Mouse (Mus musculus): ENCODE data around the gene Pcsk6. TPM values are rescaled to one million over a fixed set of nuclear protein-coding genes. Genes with fewer than 3 reads are reported as not detected.

Gene Pcsk6
- polyA plus RNA-seq, 1 experiment, result 63.6 TPM

DNA sequence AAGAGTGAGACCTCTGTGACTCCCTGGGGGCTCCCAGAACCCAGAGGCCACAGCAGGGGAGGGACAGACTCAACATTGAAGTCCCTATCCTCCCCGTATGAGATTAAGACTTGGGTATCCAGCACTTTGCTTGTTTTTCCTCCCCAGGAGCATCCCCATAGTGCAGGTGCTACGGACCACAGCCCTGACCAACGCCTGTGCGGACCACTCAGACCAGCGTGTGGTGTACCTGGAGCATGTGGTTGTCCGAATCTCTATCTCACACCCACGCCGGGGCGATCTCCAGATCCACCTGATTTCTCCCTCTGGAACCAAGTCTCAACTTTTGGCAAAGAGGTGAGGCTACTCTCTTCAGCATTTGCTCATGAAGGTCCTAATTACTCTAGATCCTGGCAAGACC lies 118.5 kb downstream of the Pcsk6 start:
- H3K27ac ChIP-seq (replicated peaks; ENCODE audit: low read depth, low read length), result no peak overlapping the region
- no peak overlapping the region for H3K4me3 ChIP-seq (ENCODE audit: insufficient read depth, low read depth, low read length)
- H3K4me1 ChIP-seq (ENCODE audit: control insufficient read depth, insufficient read depth, insufficient read length, low read length), result peaks cover 8% of the 10 kb centered on the region

DNA sequence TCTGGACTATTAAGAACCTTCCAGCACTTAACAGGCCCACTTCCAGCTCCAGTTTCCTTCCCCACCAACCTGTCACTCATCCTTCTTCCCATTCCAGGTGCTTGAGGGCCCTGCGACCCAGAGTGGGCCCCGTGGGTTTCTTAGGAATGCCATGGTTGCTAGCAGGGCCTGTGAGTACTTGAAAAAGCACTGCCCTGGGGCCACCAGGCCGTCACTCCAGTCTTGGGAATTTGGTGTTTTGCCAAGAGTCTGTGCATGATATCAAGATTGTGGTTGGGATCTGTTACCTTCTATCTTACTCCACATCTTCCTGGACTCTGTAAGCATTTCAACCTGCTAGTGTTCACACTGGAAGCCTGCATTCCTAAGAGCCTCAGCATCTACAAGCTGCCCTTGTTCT lies 120.5 kb downstream of the Pcsk6 start:
- Histone ChIP-seq H3K4me3 (ENCODE audit: insufficient read depth, low read depth, low read length) (no peak overlapping the region), H3K27ac (replicated peaks; ENCODE audit: low read depth, low read length) (no peak overlapping the region), H3K4me1 (ENCODE audit: control insufficient read depth, insufficient read depth, insufficient read length, low read length) (peaks cover 8% of the 10 kb centered on the region)

- no peaks in the 10 kb centered on the region for H3K4me1 ChIP-seq (ENCODE audit: control insufficient read depth, insufficient read depth, insufficient read length, low read length)
- no peak overlapping the region for H3K4me3 ChIP-seq (ENCODE audit: insufficient read depth, low read depth, low read length)
Measured at GRCm38 (mm10) chr7:65988249-65988648, 126.7 kb downstream of the Pcsk6 start.

DNA sequence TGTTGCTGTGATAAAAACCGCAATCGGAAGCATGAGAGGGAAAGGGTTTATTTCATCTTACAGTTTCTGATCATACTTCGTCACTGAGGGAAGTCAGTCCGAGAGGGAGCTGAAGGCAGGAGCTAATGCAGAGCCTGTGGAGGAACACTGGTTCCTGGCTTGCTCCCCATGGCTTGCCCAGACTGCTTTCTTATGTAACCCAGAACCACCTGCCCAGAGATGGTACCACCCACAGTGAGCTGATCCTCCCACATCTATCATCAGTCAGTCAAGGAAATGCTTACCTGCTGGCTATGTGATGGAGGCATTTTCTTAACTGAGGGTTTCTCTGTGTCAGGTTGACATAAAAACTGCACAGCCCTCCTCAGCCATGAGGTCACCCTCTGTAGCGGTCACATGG lies 127.2 kb downstream of the Pcsk6 start:
- Histone ChIP-seq H3K4me1 (ENCODE audit: control insufficient read depth, insufficient read depth, insufficient read length, low read length) (no peaks in the 10 kb centered on the region), H3K27ac (replicated peaks; ENCODE audit: low read depth, low read length) (no peak overlapping the region), H3K4me3 (ENCODE audit: insufficient read depth, low read depth, low read length) (no peak overlapping the region)

More at GRCm38 (mm10) chr7:65988249-65988648, 126.7 kb downstream of the Pcsk6 start:
- H3K27ac ChIP-seq (replicated peaks; ENCODE audit: low read depth, low read length), result no peak overlapping the region

DNA sequence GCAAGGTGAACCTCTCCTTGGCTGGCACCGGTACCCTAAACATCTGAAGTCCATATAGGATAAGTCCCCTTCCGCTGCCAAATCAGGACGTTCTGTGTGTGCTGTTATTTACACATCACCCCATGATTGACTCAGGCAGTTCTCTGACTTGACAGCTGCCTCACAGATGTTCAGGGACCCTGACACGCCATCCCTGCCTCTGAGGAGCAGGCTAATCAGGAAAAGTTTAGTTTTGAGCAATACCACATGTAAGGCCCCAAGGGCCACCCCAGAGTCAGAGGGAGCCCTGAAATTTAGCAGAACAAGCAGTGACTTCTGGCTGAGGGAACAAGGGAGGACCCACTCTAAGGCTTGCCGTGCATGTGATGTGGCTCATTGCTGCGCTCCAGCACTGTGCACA lies 130.8 kb downstream of the Pcsk6 start:
- Histone ChIP-seq H3K27ac (replicated peaks; ENCODE audit: low read depth, low read length) (no peak overlapping the region), H3K4me3 (ENCODE audit: insufficient read depth, low read depth, low read length) (no peak overlapping the region), H3K4me1 (ENCODE audit: control insufficient read depth, insufficient read depth, insufficient read length, low read length) (no peaks in the 10 kb centered on the region)

- no peaks in the 10 kb centered on the region for H3K4me1 ChIP-seq (ENCODE audit: control insufficient read depth, insufficient read depth, insufficient read length, low read length)
- no peak overlapping the region for H3K27ac ChIP-seq (replicated peaks; ENCODE audit: low read depth, low read length)
- H3K4me3 ChIP-seq (ENCODE audit: insufficient read depth, low read depth, low read length), result no peak overlapping the region
Measured at GRCm38 (mm10) chr7:65993410-65993809, 131.9 kb downstream of the Pcsk6 start.

GRCm38 (mm10) chr7:66001035-66001754 lies 139.7 kb downstream of the Pcsk6 start:
- Histone ChIP-seq H3K4me1 (ENCODE audit: control insufficient read depth, insufficient read depth, insufficient read length, low read length) (peaks cover 7% of the 10 kb centered on the region), H3K4me3 (ENCODE audit: insufficient read depth, low read depth, low read length) (no peak overlapping the region), H3K27ac (replicated peaks; ENCODE audit: low read depth, low read length) (no peak overlapping the region)

GRCm38 (mm10) chr7:66001797-66002196 lies 140.3 kb downstream of the Pcsk6 start:
- Histone ChIP-seq H3K4me1 (ENCODE audit: control insufficient read depth, insufficient read depth, insufficient read length, low read length) (peaks cover 7% of the 10 kb centered on the region), H3K27ac (replicated peaks; ENCODE audit: low read depth, low read length) (no peak overlapping the region), H3K4me3 (ENCODE audit: insufficient read depth, low read depth, low read length) (no peak overlapping the region)

GRCm38 (mm10) chr7:66003447-66003846 lies 141.9 kb downstream of the Pcsk6 start:
- H3K4me1 ChIP-seq (ENCODE audit: control insufficient read depth, insufficient read depth, insufficient read length, low read length), result peaks cover 7% of the 10 kb centered on the region
- no peak overlapping the region for H3K4me3 ChIP-seq (ENCODE audit: insufficient read depth, low read depth, low read length)
- H3K27ac ChIP-seq (replicated peaks; ENCODE audit: low read depth, low read length), result peak overlapping the region; percentile 31; the same call in 1 of the 2 replicates

- H3K4me1 ChIP-seq (ENCODE audit: control insufficient read depth, insufficient read depth, insufficient read length, low read length), result peaks cover 7% of the 10 kb centered on the region
- no peak overlapping the region; the same call in 1 of the 2 replicates for H3K27ac ChIP-seq (replicated peaks; ENCODE audit: low read depth, low read length)
Measured at GRCm38 (mm10) chr7:66003865-66004638, 142.5 kb downstream of the Pcsk6 start.

DNA sequence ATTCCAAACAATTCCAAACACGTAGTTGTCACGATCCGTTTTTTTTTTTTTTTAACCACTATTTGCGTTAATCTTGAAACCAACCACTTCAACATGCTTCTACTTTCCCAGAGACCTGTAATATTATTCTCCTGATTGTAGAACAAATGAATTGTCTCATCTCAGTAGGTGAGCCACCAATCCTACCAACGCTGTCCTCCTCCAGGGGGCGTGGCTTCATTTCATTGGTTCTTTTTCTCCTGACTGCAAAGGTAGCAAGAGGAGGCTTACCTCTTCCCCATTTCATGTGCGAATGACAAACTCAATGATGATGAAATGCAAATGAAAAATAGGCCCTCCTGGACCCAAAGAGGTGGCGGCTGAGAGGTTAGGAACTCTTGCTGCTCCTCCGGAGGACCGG lies 143.5 kb downstream of the Pcsk6 start:
- Histone ChIP-seq H3K4me3 (ENCODE audit: insufficient read depth, low read depth, low read length) (no peak overlapping the region), H3K4me1 (ENCODE audit: control insufficient read depth, insufficient read depth, insufficient read length, low read length) (peaks cover 7% of the 10 kb centered on the region), H3K27ac (replicated peaks; ENCODE audit: low read depth, low read length) (no peak overlapping the region)

More at GRCm38 (mm10) chr7:66003865-66004638, 142.5 kb downstream of the Pcsk6 start:
- no peak overlapping the region for H3K4me3 ChIP-seq (ENCODE audit: insufficient read depth, low read depth, low read length)

- no peak overlapping the region for H3K27ac ChIP-seq (replicated peaks; ENCODE audit: low read depth, low read length)
- H3K4me3 ChIP-seq (ENCODE audit: insufficient read depth, low read depth, low read length), result no peak overlapping the region
Measured at GRCm38 (mm10) chr7:66008161-66008891, 146.8 kb downstream of the Pcsk6 start.

DNA sequence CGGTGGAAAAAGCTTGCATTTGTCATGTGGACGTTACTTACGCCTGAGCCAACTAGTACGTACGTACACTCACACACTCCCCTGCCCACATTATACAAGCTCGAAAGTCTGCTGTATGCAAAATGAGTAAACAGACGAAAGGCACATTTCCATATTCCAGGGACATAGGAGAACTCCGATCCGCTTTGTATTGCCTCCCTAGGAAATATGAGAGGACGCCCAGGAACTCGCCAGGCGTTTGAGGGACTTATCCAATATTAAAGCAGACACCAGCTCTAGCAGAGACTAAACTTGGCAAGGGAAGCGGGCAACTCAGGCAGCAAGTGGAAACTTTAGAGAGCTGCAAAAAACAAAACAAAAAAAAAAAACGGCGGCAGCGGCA lies 147.3 kb downstream of the Pcsk6 start:
- Histone ChIP-seq H3K4me3 (ENCODE audit: insufficient read depth, low read depth, low read length) (no peak overlapping the region), H3K27ac (replicated peaks; ENCODE audit: low read depth, low read length) (no peak overlapping the region), H3K4me1 (ENCODE audit: control insufficient read depth, insufficient read depth, insufficient read length, low read length) (peaks cover 9% of the 10 kb centered on the region)

More at GRCm38 (mm10) chr7:66008161-66008891, 146.8 kb downstream of the Pcsk6 start:
- peaks cover 13% of the 10 kb centered on the region for H3K4me1 ChIP-seq (ENCODE audit: control insufficient read depth, insufficient read depth, insufficient read length, low read length)

GRCm38 (mm10) chr7:66010518-66010917 lies 149.0 kb downstream of the Pcsk6 start:
- peaks cover 7% of the 10 kb centered on the region for H3K4me1 ChIP-seq (ENCODE audit: control insufficient read depth, insufficient read depth, insufficient read length, low read length)
- H3K27ac ChIP-seq (replicated peaks; ENCODE audit: low read depth, low read length), result no peak overlapping the region
- H3K4me3 ChIP-seq (ENCODE audit: insufficient read depth, low read depth, low read length), result no peak overlapping the region

- no peak overlapping the region for H3K27ac ChIP-seq (replicated peaks; ENCODE audit: low read depth, low read length)
- H3K4me3 ChIP-seq (ENCODE audit: insufficient read depth, low read depth, low read length), result no peak overlapping the region
- H3K4me1 ChIP-seq (ENCODE audit: control insufficient read depth, insufficient read depth, insufficient read length, low read length), result no peaks in the 10 kb centered on the region
Measured at GRCm38 (mm10) chr7:66027747-66028146, 166.2 kb downstream of the Pcsk6 start.

All from brown adipose tissue, adult 24 weeks (tissue).